Mouse (Mus musculus): ENCODE results near the gene Gata5.

- TF ChIP-seq HCFC1 (IDR thresholded peaks at IDR 0.05; ENCODE audit: borderline replicate concordance, insufficient read depth, low read length) = no peak
- TF ChIP-seq CHD2 (IDR thresholded peaks at IDR 0.05; ENCODE audit: low read depth, low read length) = no peak
These were observed 58.1 kb downstream of the Gata5 start for GRCm38 (mm10) chr2:180276385-180276784.
